Mouse (Mus musculus) midbrain, embryonic 11.5 days (tissue): Measurements from ENCODE around the gene C1qtnf3. TPM values are rescaled to one million over a fixed set of nuclear protein-coding genes. Genes with fewer than 3 reads are reported as not detected.

ENCODE experiments used
- ATAC-seq: fragments of 200-750 bp; cut with Nextera tagmentation; 2 replicates; pipeline ENCODE4 v1.8.0; 2017; ENCODE audit warnings: moderate TSS enrichment, moderate library complexity; ENCODE audit not compliant: low FRiP score
- DNase-seq: peaks from one replicate; pipeline ENCODE4 v3.0.0; 2015; ENCODE audit warnings: low spot score; ENCODE audit errors: missing footprints
- H3K27ac ChIP-seq: fragments of 300-500 bp; sonication (generic); 2 replicates; pipeline ENCODE4 v1.5.1; 2014; ENCODE audit warnings: low read depth, low read length
- H3K27me3 ChIP-seq: fragments of 300-500 bp; sonication (generic); 2 replicates; pipeline ENCODE4 v1.6.1; 2014; ENCODE audit warnings: mild to moderate bottlenecking, low read length, moderate library complexity, mixed read lengths; ENCODE audit not compliant: control insufficient read depth, insufficient read depth
- H3K36me3 ChIP-seq: fragments of 300-500 bp; sonication (generic); 2 replicates; pipeline ENCODE4 v1.6.1; 2014; ENCODE audit warnings: mild to moderate bottlenecking, low read length, moderate library complexity, mixed read lengths; ENCODE audit not compliant: control insufficient read depth, insufficient read depth
- H3K4me1 ChIP-seq: fragments of 300-500 bp; sonication (generic); 2 replicates; pipeline ENCODE4 v1.6.1; 2014; ENCODE audit warnings: low read length; ENCODE audit not compliant: control insufficient read depth, insufficient read depth
- H3K4me2 ChIP-seq: fragments of 300-500 bp; sonication (generic); 2 replicates; pipeline ENCODE4 v1.6.1; 2014; ENCODE audit warnings: mild to moderate bottlenecking, moderate library complexity
- H3K4me3 ChIP-seq: fragments of 300-500 bp; sonication (generic); 2 replicates; pipeline ENCODE4 v1.5.1; 2014; ENCODE audit warnings: low read depth, low read length
- H3K9ac ChIP-seq: fragments of 300-500 bp; sonication (generic); 2 replicates; pipeline ENCODE4 v1.6.1; 2014; ENCODE audit warnings: low read length
- H3K9me3 ChIP-seq: fragments of 300-500 bp; sonication (generic); 2 replicates; pipeline ENCODE4 v1.6.1; 2016; ENCODE audit warnings: low read length; ENCODE audit not compliant: control insufficient read depth
- WGBS: fragments of 180-500 bp; shearing (Covaris S2); extraction: QIAGEN DNeasy Blood & Tissue Kit; methylation state at CpG from one replicate; pipeline ENCODE4 v1.1.7; 2014; 5-methylcytosine and 5-hydroxymethylcytosine counted together
- polyA plus RNA-seq: library from polyadenylated mRNA; unstranded; fragments of >200 nt; fragmentation: Nextera tagmentation; extraction: Ambion mirVana; gene quantifications from 2 replicates; pipeline ENCODE4 v1.2.1, GENCODE M21; 2014

The C1qtnf3 gene
- polyA plus RNA-seq, 1 experiment from 2014 or later = 0.97 TPM

DNA sequence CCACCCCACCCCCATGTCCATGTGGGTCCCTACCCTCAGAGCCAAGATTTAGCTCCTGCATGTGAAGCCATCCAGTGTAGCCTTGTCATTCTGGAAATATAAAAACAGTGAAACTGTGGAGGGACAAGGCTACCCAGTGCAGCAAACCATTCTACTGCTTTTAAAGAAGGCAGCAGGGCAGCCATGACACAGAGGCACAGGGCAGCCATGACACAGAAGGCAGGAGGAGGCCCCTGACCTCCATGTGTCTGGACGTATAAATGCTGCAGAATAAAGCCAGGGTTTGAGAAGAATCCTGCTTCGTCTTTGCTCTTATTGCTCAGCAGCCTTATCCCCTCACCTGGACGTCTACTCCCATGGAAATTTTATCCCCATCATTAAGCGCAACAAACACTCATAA is 51.7 kb downstream of the C1qtnf3 start:
- no peak overlapping the region for H3K4me2 ChIP-seq
- H3K9ac ChIP-seq = no peak overlapping the region
- no peak for ATAC-seq
- DNase-seq = no peak
- H3K9me3 ChIP-seq = no peaks in the 10 kb centered on the region
- no peaks in the 10 kb centered on the region for H3K36me3 ChIP-seq
- no peak overlapping the region for H3K27ac ChIP-seq
- no peaks in the 10 kb centered on the region for H3K4me1 ChIP-seq
- 84% methylated on average over 4 of the region's 4 CpGs for WGBS
- H3K4me3 ChIP-seq = no peak overlapping the region
- H3K27me3 ChIP-seq = no peaks in the 10 kb centered on the region

DNA sequence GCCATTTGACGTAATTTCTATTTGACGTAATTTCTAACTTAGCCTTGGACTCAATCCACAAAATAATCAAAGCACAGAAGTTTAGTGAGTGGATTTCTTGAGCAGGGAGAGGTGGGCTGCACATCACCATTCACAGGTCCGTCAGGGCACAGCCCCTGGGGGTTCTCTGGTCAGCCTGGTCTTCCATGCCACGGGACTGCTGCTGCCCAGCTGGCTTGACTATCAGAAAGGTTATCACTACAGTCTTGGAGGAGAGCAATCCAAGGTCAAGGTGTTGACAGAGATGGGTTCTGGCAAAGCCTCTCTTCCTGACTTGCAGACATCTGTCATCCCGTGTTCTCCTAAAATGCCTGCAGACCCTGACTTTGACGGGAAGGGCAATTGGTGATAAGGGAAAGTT is 52.5 kb downstream of the C1qtnf3 start:
- ATAC-seq = no peak
- 87% methylated on average over 6 of the region's 6 CpGs for WGBS
- no peaks in the 10 kb centered on the region for H3K36me3 ChIP-seq
- no peaks in the 10 kb centered on the region for H3K27me3 ChIP-seq
- no peak overlapping the region for H3K9ac ChIP-seq
- no peak for DNase-seq
- H3K4me2 ChIP-seq = no peak overlapping the region
- H3K9me3 ChIP-seq = no peaks in the 10 kb centered on the region
- H3K4me1 ChIP-seq = no peaks in the 10 kb centered on the region
- no peak overlapping the region for H3K4me3 ChIP-seq
- H3K27ac ChIP-seq = no peak overlapping the region

DNA sequence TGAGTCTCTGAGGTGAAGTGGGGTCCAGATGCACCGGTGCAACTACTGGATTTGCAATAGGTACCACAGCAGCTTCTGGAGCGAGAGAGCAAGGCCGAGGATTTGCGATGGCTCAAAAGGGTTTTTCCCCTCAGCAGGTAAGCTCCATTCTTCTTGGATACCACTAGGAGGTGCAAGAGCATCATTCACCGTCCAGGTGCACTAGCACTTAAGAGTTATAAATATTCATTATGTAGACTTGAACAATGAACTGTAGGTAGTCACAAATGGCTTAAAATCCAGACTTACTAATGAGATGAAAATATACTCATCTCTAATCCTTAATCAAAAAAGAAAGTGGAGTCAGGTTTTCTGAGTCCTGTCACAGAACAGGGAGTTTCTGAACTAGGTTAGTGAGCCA is 56.6 kb downstream of the C1qtnf3 start:
- H3K36me3 ChIP-seq = no peaks in the 10 kb centered on the region
- 19% methylated on average over 5 of the region's 5 CpGs for WGBS
- no peaks in the 10 kb centered on the region for H3K4me1 ChIP-seq
- ATAC-seq = no peak
- no peak overlapping the region for H3K4me3 ChIP-seq
- no peak overlapping the region for H3K4me2 ChIP-seq
- H3K27ac ChIP-seq = no peak overlapping the region
- no peaks in the 10 kb centered on the region for H3K9me3 ChIP-seq
- no peak overlapping the region for H3K9ac ChIP-seq
- no peaks in the 10 kb centered on the region for H3K27me3 ChIP-seq
- no peak for DNase-seq

DNA sequence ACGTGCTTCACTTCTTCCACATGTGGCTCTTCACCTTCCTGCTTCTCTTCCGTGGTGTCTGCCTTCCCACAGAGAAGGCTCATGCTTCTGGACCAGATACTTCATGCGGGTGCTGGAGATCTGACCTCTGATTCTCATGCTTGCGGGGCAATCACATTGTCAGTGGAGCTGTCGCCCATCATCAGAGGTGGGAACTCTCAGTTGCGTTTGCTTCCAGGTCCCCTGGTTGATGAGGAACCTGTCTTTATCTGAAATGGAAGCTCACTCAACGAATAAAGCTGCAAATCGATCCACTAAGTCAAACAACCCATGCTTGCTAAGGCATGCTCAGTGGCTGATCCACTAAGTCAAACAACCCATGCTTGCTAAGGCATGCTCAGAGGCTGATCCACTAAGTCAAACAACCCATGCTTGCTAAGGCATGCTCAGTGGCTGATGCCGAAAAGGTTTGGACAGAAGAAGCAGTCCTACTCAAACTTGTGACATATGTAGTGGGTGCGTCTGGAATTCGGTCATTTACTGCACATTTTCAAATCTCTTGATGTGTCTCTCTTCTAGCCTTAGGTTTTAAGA is 58.9 kb downstream of the C1qtnf3 start:
- H3K4me1 ChIP-seq = no peaks in the 10 kb centered on the region
- no peak for DNase-seq
- H3K9me3 ChIP-seq = no peaks in the 10 kb centered on the region
- H3K4me3 ChIP-seq = no peak overlapping the region
- no peak overlapping the region for H3K9ac ChIP-seq
- H3K4me2 ChIP-seq = no peak overlapping the region
- WGBS = 92% methylated on average over 11 of the region's 11 CpGs
- H3K27ac ChIP-seq = no peak overlapping the region
- no peak for ATAC-seq
- H3K27me3 ChIP-seq = no peaks in the 10 kb centered on the region
- H3K36me3 ChIP-seq = no peaks in the 10 kb centered on the region

DNA sequence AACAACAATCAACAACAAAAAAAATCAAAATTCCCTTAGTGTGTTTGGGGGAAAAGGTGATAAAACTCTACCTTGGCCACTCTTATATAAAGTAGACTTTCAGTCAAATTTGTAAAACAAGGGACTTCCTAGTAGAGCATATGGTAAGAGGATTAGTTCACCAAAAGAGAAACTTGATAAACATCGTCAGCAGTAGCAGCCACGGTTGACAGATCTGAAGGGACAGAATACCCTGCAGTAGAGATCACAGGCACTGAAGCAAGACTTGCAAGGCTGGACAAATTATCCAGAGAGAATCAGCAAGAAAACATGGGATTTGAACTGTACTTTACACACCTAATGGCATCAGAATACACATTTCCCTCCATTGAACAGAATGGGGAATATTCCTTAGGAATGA is 62.8 kb downstream of the C1qtnf3 start:
- no peak for DNase-seq
- no peak overlapping the region for H3K4me3 ChIP-seq
- no peak for ATAC-seq
- no peaks in the 10 kb centered on the region for H3K36me3 ChIP-seq
- WGBS = 17% methylated on average over 2 of the region's 2 CpGs
- H3K4me1 ChIP-seq = no peaks in the 10 kb centered on the region
- no peak overlapping the region for H3K27ac ChIP-seq
- no peaks in the 10 kb centered on the region for H3K27me3 ChIP-seq
- H3K9ac ChIP-seq = no peak overlapping the region
- H3K4me2 ChIP-seq = no peak overlapping the region
- H3K9me3 ChIP-seq = no peaks in the 10 kb centered on the region

DNA sequence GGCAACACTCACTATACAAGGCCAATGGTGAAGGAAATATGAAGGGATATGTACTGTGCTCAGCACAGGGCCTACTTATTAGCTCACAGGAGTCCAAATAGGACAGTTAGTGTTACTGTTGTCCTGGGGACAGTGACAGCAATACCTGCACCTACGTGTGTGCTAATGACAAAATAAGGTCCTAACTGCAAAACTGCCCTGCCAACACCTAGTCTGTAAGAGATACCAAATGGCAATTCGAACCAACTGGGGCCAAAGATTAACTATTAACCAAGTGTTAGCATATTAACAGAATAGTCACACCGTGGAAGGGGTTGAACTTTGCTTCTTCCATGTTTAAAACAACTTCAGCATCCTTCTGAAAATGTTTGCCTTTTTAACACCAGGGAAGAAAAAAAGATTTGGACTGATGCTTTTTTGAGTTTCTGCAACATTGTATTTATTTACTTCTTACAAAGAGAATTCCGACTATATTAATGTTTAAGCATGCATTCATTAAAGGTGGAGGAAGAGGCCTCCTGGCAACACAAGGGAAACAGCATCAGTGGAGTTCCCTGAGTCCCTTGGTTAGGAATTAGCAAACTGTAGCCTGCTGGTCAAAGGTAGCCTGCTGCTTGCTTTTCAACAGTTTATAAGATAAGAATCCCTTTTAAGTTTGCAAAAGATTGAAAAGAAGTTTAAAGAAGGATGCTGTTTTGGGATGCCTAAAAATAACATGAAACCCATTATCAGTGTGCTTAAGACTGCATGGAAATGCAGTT is 74.8 kb downstream of the C1qtnf3 start:
- no peak for DNase-seq
- H3K27ac ChIP-seq = no peak overlapping the region
- no peak overlapping the region for H3K4me2 ChIP-seq
- H3K27me3 ChIP-seq = no peaks in the 10 kb centered on the region
- no peak for ATAC-seq
- H3K9ac ChIP-seq = no peak overlapping the region
- no peak overlapping the region for H3K4me3 ChIP-seq
- no peaks in the 10 kb centered on the region for H3K9me3 ChIP-seq
- H3K36me3 ChIP-seq = no peaks in the 10 kb centered on the region
- 76% methylated on average over 4 of the region's 4 CpGs for WGBS
- H3K4me1 ChIP-seq = no peaks in the 10 kb centered on the region

Other genes starting within 250 kb of the C1qtnf3 start
- gene Rai14, start 237.7 kb upstream of the C1qtnf3 start, polyA plus RNA-seq = 74.7 and 80.6 TPM in 2 replicates
- 10.1 and 11.9 TPM in 2 replicates for gene Amacr, start 29.4 kb downstream of the C1qtnf3 start, polyA plus RNA-seq
- gene Slc45a2, start 48.4 kb downstream of the C1qtnf3 start, polyA plus RNA-seq = 0.08 and 0.22 TPM in 2 replicates
- 1.0 and 1.4 TPM in 2 replicates for gene Rxfp3, start 85.7 kb downstream of the C1qtnf3 start, polyA plus RNA-seq
- gene Adamts12, start 112.5 kb downstream of the C1qtnf3 start, polyA plus RNA-seq = 2.3 and 2.9 TPM in 2 replicates